Mouse (Mus musculus) thymus, adult 2 months (tissue): ENCODE measurements around the gene Cdh15. TPM values are rescaled to one million over a fixed set of nuclear protein-coding genes. Genes with fewer than 3 reads are reported as not detected.

ENCODE experiments used
- DNase-seq: peaks from one replicate; pipeline ENCODE4 v3.0.0; 2021
- H3K27ac ChIP-seq: fragments of 200-500 bp; 2 replicates; pipeline ENCODE4 v1.5.1; 2012; ENCODE audit warnings: low read length, control low read depth; ENCODE audit not compliant: control insufficient read depth, insufficient read depth
- H3K27me3 ChIP-seq: fragments of 200-500 bp; 2 replicates; pipeline ENCODE4 v1.6.1; 2012; ENCODE audit warnings: mild to moderate bottlenecking, low read length, moderate library complexity, mixed read lengths; ENCODE audit not compliant: control insufficient read depth, insufficient read depth
- H3K36me3 ChIP-seq: fragments of 200-500 bp; 2 replicates; pipeline ENCODE4 v1.6.1; 2012; ENCODE audit warnings: mild to moderate bottlenecking, low read length, moderate library complexity; ENCODE audit not compliant: control insufficient read depth, insufficient read depth
- H3K4me1 ChIP-seq: fragments of 200-500 bp; replicated peaks from 2 replicates; pipeline ENCODE4 v1.6.1; 2012; ENCODE audit warnings: low read length; ENCODE audit not compliant: control insufficient read depth, insufficient read depth
- H3K4me3 ChIP-seq: fragments of 200-500 bp; 2 replicates; pipeline ENCODE4 v1.5.1; 2012; ENCODE audit warnings: mild to moderate bottlenecking, low read length, control low read depth, moderate library complexity; ENCODE audit not compliant: control insufficient read depth, insufficient read depth
- CTCF ChIP-seq: fragments of 200-500 bp; IDR thresholded peaks from 2 replicates; pipeline ENCODE4 v1.5.1; 2012; ENCODE audit warnings: mild to moderate bottlenecking, control low read depth, low read length, moderate library complexity, borderline replicate concordance; ENCODE audit not compliant: control insufficient read depth, poor library complexity, insufficient read depth; ENCODE audit errors: extremely low read depth
- POLR2A ChIP-seq: fragments of 200-500 bp; IDR thresholded peaks from 2 replicates; pipeline ENCODE4 v1.6.1; 2012; ENCODE audit warnings: mild to moderate bottlenecking, low read length, control low read depth, moderate library complexity; ENCODE audit not compliant: control insufficient read depth, poor library complexity, insufficient read depth; ENCODE audit errors: extremely low read depth
- WGBS: fragments of 180-500 bp; shearing (Covaris S2); methylation state at CpG from one replicate; pipeline ENCODE4 v1.1.7; 2018; 5-methylcytosine and 5-hydroxymethylcytosine counted together
- polyA plus RNA-seq: library from polyadenylated mRNA; depleted of rRNA; stranded (reverse); fragments of >200 nt; gene quantifications from 2 replicates; pipeline ENCODE4 v1.2.3, GENCODE M21; 2012

The Cdh15 gene
- polyA plus RNA-seq, 1 experiment: 0.11 TPM

- peaks cover 55% of the 10 kb centered on the region for H3K36me3 ChIP-seq
- DNase-seq: no peak
- WGBS: 96% methylated on average over 5 of the region's 5 CpGs
- H3K27ac ChIP-seq: no peak overlapping the region
- no peaks in the 10 kb centered on the region for H3K4me1 ChIP-seq
- H3K4me3 ChIP-seq: no peak overlapping the region
- no peaks in the 10 kb centered on the region for H3K27me3 ChIP-seq
- TF ChIP-seq POLR2A (no peak), CTCF (no peak)
Measured at GRCm38 (mm10) chr8:122899085-122899484, 51.3 kb downstream of the Cdh15 start.

- Histone ChIP-seq H3K27me3 (no peaks in the 10 kb centered on the region), H3K36me3 (peaks cover 31% of the 10 kb centered on the region), H3K4me1 (no peaks in the 10 kb centered on the region), H3K4me3 (no peak overlapping the region), H3K27ac (no peak overlapping the region)
- TF ChIP-seq CTCF: no peak
- no peak for TF ChIP-seq POLR2A
- WGBS: 94% methylated on average over 7 of the region's 7 CpGs
- no peak for DNase-seq
Measured at GRCm38 (mm10) chr8:122901476-122901875, 53.7 kb downstream of the Cdh15 start.

GRCm38 (mm10) chr8:122901892-122902515, 54.2 kb downstream of the Cdh15 start:
- H3K4me3 ChIP-seq: no peak overlapping the region
- DNase-seq: no peak
- TF ChIP-seq POLR2A: no peak
- TF ChIP-seq CTCF: no peak
- H3K27ac ChIP-seq: no peak overlapping the region
- H3K4me1 ChIP-seq: no peaks in the 10 kb centered on the region
- peaks cover 26% of the 10 kb centered on the region for H3K36me3 ChIP-seq
- H3K27me3 ChIP-seq: no peaks in the 10 kb centered on the region
- 96% methylated on average over 8 of the region's 8 CpGs for WGBS

GRCm38 (mm10) chr8:122902581-122902980, 54.8 kb downstream of the Cdh15 start:
- Histone ChIP-seq H3K27ac (no peak overlapping the region), H3K4me1 (no peaks in the 10 kb centered on the region), H3K36me3 (peaks cover 26% of the 10 kb centered on the region), H3K4me3 (no peak overlapping the region), H3K27me3 (no peaks in the 10 kb centered on the region)
- no peak for TF ChIP-seq CTCF
- TF ChIP-seq POLR2A: no peak
- 96% methylated on average over 3 of the region's 3 CpGs for WGBS
- DNase-seq: no peak

- H3K36me3 ChIP-seq: peaks cover 24% of the 10 kb centered on the region
- H3K27ac ChIP-seq: no peak overlapping the region
- H3K4me3 ChIP-seq: no peak overlapping the region
- H3K27me3 ChIP-seq: no peaks in the 10 kb centered on the region
- no peak for DNase-seq
- no peaks in the 10 kb centered on the region for H3K4me1 ChIP-seq
- 96% methylated on average over 5 of the region's 5 CpGs for WGBS
- TF ChIP-seq CTCF (no peak), POLR2A (no peak)
Measured at GRCm38 (mm10) chr8:122903002-122903401, 55.2 kb downstream of the Cdh15 start.

GRCm38 (mm10) chr8:122904496-122904895, 56.7 kb downstream of the Cdh15 start:
- Histone ChIP-seq H3K27me3 (no peaks in the 10 kb centered on the region), H3K4me1 (no peaks in the 10 kb centered on the region), H3K36me3 (peaks cover 16% of the 10 kb centered on the region), H3K4me3 (no peak overlapping the region), H3K27ac (no peak overlapping the region)
- no peak for DNase-seq
- 92% methylated on average over 11 of the region's 11 CpGs for WGBS
- TF ChIP-seq CTCF (no peak), POLR2A (no peak)

- Histone ChIP-seq H3K27ac (no peak overlapping the region), H3K36me3 (peaks cover 15% of the 10 kb centered on the region), H3K4me1 (no peaks in the 10 kb centered on the region), H3K4me3 (no peak overlapping the region), H3K27me3 (no peaks in the 10 kb centered on the region)
- TF ChIP-seq POLR2A (no peak), CTCF (no peak)
- DNase-seq: no peak
- WGBS: 96% methylated on average over 4 of the region's 4 CpGs
Measured at GRCm38 (mm10) chr8:122905346-122905745, 57.6 kb downstream of the Cdh15 start.
